Mouse (Mus musculus) cerebellum, adult 9-11 months (tissue): Measurements from ENCODE around the gene Nup160.

ENCODE experiments used
- DNase-seq: peaks from one replicate; pipeline ENCODE4 v3.0.0; 2022

Gene Nup160

DNA sequence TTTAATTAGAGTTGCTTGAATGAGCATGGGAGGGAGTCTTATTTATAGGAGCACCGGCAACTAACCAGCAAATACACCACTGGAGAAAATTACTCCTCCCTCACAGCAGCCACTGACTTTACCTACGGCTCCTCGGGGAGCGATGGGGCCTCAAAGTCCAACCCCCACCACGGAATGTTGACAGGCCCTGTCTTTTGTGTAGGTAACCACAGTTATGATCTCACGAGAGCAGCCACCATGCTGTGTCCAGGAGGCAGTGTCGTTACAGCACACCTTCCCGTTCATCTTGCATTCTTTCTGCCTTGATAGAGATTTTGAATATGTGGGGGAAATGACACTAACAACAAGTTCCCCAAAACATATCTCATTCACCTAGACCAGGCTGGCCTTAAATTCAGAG lies at the start of gene Nup160:
TSS of gene Nup160 (plus strand) at position 209 of the 400 bp plus-strand sequence.
- no peak for DNase-seq

GRCm38 (mm10) chr2:90628261-90628660 lies 48.8 kb upstream of the Nup160 start:
- no peak for DNase-seq

DNA sequence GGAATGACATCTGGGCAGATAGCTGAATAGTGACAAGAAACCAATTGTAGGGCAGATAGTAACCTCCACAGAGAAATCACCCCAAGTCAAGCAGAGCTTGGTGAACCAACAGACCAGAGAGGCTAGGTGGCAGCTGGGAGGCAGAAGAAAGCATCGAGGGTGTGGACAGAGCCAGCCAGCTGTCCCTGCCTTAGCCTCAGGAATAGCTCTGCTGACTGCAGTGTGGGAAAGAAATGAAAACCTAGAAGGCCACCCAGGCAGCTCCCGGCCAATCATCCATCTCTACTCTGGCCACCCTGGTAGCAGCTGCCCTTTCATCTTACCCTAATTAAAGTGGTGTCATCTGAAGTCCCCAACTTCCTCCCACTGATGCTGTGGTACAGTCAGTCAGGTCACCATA lies 47.5 kb upstream of the Nup160 start:
- no peak for DNase-seq

- DNase-seq = no peak
Measured at GRCm38 (mm10) chr2:90631938-90632733, 44.9 kb upstream of the Nup160 start.

- DNase-seq = no peak
Measured at GRCm38 (mm10) chr2:90634671-90635070, 42.3 kb upstream of the Nup160 start.

- no peak for DNase-seq
Measured at GRCm38 (mm10) chr2:90635085-90635723, 41.8 kb upstream of the Nup160 start.

- no peak for DNase-seq
Measured at GRCm38 (mm10) chr2:90636853-90637252, 40.2 kb upstream of the Nup160 start.

GRCm38 (mm10) chr2:90638986-90639746 lies 37.8 kb upstream of the Nup160 start:
- no peak for DNase-seq

DNA sequence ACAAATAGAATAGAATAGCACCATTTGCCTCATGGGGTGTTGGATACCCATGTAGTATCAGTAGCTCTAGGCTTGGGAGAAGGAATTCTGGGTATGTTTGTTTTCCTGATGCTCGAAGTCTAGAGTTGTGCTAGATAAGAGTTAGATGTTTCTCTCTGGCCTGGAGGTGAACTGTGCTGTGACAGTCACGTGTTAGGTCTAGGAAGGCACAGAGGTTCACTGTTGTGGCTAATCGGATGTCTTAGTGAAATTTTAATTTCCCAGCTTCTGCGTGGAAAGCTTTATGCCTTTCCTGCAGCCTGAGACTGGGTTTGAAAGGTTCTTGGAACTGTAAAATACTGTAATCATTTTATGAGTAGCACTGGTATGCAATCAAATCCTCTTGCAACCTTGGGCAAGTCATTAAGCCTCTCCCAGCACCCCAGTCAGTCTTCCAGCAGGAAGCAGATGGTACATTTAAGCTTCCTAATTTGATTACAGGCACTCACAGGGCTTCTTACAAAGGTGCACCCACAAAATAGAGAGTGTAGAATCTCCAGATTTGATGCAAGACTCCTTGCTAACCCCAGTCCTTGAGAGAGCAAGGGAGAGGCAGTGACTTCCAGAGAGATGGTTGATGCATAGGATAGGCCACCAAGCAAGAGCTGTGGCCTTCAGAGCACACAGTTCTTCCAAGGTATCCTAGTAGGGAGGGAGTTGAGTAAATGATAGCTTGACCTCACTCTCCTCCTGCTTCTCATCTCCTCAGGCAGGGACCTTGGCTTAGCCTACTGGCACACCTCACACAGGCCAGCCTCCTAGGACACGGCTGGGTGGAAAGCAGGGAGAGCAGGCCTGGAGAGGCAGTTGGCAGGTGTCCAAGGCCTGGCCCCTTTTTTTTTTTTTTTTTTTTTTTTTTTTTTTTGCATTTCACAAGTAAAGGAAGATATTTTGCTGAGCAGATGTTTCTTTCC lies 37.0 kb upstream of the Nup160 start:
- DNase-seq = no peak

- DNase-seq = no peak
Measured at GRCm38 (mm10) chr2:90641007-90641709, 35.9 kb upstream of the Nup160 start.

GRCm38 (mm10) chr2:90641710-90642039 lies 35.3 kb upstream of the Nup160 start:
- DNase-seq = no peak

DNA sequence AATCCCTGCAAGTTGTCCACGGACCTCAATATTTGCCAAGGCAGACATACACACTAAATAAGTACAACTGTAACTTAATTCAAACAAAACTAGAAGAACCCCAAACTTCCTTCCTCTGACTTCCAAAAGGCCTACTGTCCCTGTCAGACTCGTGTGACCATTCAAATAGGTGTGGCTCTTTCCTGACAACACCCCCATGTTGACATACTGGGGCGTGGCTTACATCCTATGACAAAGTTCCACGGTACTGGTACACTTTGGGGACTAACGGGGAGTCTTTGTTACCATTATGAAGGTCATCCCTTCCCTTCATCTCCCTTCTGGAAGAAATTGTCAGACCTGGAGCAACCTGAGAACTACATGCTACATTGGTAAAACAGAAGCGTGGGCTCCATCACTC lies 29.9 kb upstream of the Nup160 start:
- no peak for DNase-seq

DNA sequence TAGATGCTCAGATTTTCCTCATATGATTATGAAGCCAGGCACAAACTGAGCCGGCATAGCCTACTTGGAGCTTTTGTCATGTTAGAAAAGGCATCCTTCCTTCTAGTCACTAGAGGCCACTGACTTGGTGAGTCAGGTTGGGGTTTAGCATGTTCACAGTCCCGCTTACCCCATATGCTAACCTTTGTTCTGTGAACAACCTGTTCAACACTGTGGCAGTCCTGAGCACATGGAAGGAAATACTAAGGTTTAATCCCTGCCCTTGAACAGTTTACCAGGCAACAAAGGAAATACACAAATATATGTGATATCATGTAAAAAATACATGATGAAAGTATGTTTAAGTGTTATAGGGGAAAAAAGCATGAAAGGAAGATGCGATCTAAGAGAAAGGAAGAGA lies 27.6 kb upstream of the Nup160 start:
- DNase-seq = no peak

DNA sequence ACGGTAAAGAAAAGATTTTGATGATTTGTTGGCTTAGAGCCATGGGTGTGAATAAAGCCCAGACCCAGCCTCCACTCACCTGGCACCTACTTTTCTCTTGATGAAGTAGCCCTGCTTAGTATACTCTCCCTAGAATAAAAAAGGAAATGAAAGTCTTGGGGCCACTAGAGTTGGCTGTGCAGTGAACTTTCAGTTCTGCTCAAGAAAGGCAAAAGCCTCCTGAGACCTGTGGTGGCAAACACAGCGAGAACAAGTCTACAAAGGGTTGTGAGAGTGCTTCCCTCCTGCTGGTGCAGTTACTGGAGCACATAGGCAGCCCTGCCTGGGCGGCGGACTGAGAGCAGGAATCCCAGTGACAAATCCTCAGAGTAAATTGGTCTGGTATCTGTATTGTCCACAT lies 27.1 kb upstream of the Nup160 start:
- no peak for DNase-seq

- no peak for DNase-seq
Measured at GRCm38 (mm10) chr2:90652101-90652500, 24.9 kb upstream of the Nup160 start.

DNA sequence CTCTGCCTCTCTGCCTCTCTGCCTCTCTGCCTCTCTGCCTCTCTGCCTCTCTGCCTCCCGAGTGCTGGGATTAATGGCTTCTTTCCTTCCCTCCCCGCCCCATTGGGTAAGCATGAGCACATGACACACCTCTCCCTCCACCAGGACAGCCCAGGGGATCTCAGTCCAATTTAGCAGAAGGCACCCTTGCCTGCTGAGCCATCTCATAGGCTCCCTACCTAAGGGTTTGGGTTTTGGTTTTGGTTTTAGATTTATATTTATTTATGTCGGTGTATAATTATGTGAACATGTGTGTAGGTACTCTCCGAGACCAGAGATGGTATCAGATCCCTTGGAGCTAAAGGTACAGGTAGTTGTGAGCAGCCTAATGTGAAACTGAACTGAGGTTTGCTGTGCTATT lies 24.0 kb upstream of the Nup160 start:
- no peak for DNase-seq

DNA sequence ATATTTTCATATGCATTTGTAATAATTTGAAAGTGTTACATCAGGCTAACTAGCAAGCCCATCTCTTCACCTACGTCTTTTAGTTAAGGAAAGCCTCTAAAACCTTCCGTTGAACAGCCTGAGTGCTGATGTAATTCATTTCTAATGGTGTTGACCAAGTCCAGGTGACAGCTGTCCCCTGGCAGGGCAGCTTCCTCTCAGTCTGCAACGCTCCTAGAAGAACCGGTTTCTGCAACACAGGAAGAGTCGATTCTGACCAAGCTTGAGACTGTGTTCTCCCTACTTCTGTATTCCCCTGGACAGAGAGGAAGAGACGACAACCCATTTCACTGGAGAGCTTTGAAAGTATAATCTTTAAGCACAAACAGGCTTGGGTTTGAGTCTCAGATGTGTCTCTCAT lies 21.6 kb upstream of the Nup160 start:
- no peak for DNase-seq

GRCm38 (mm10) chr2:90658613-90659012 lies 18.4 kb upstream of the Nup160 start:
- DNase-seq = no peak

- DNase-seq = no peak
Measured at GRCm38 (mm10) chr2:90659016-90659415, 18.0 kb upstream of the Nup160 start.

DNA sequence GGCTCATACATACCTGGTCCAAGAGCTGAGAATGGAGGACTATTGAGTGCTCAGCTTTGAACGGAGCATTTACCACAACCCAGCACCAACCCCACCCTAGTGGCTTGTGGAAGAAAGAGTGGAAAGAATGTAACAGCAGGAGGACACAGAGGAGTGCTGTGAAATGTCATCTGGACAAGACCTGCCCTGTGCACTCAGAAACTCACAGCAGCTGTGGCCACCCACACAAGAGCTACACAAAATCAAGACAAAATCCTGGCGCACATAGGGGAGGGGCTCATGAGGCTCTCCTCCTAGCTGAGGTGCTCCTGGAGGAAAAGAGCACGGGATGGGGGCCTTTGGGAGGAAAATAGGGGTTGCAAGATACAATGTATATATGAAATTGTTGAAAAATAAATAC lies 17.4 kb upstream of the Nup160 start:
- DNase-seq = no peak

DNA sequence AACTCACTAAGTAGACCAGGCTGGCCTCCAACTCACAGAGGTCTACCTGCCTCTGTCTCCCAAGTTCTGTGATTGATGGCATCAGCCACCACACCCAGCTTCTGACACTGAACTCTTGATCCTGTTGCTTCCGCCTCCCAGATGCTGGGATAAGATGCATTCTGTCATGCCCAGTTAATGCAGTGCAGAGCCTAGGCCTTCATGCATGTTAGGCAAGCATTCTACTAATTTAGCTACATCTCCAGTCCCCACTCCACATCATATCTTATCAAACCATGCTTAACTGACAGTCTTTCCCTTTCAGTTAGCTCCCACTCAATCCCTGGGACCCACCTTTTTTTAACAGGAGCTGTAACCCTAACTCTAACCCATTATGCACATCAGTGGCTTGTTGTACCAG lies 16.1 kb upstream of the Nup160 start:
- DNase-seq = no peak

- DNase-seq = no peak
Measured at GRCm38 (mm10) chr2:90661426-90661825, 15.6 kb upstream of the Nup160 start.
